Mouse (Mus musculus): ENCODE results near the gene Eno1. TPM values are rescaled to one million over a fixed set of nuclear protein-coding genes. Genes with fewer than 3 reads are reported as not detected.

The Eno1 gene
- polyA plus RNA-seq, 1 experiment from 2014 or later: 733 TPM

DNA sequence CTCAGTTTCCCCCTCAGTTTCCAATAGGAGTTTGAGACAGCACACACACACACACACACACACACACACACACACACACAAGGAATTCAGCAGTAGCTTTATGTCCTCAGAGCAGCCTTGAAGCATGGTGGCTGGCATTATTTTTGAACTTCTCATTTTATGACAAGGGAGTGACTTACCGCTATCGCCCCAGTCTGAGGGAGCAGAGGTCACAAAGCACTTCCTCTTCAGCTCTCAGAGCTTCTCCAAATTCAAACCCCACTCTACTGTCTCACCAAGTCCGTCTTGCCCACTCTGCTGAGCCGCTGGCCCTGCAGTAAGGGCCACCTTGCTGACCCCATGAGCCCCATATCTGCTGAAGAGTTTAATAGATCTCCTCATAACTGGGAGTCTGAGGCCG is 33.8 kb upstream of the Eno1 start:
- WGBS: 86% methylated on average over 5 of the region's 5 CpGs
- no peak for TF ChIP-seq CTCF (IDR thresholded peaks at IDR 0.05; ENCODE audit: low read depth)
- TF ChIP-seq EP300 (optimal IDR thresholded peaks at IDR 0.05): no peak
- no peaks in the 10 kb centered on the region for H3K27me3 ChIP-seq (ENCODE audit: control insufficient read depth, insufficient read depth, low read length)
- no peak overlapping the region for H3K27ac ChIP-seq (replicated peaks)
- no peak overlapping the region for H3K9ac ChIP-seq (ENCODE audit: low read length)
- H3K9me3 ChIP-seq (ENCODE audit: control insufficient read depth, low read length): no peaks in the 10 kb centered on the region
- ATAC-seq (ENCODE audit: low FRiP score, low TSS enrichment) (no peak), DNase-seq (ENCODE audit: low spot score) (no peak)
- H3K4me1 ChIP-seq (replicated peaks; ENCODE audit: control insufficient read depth, insufficient read depth): no peaks in the 10 kb centered on the region
- H3K4me3 ChIP-seq (ENCODE audit: low read depth, low read length): no peak overlapping the region
- no peaks in the 10 kb centered on the region for H3K36me3 ChIP-seq (ENCODE audit: control insufficient read depth, insufficient read depth, low read length)
- H3K4me2 ChIP-seq (replicated peaks; ENCODE audit: low read depth): no peak overlapping the region

DNA sequence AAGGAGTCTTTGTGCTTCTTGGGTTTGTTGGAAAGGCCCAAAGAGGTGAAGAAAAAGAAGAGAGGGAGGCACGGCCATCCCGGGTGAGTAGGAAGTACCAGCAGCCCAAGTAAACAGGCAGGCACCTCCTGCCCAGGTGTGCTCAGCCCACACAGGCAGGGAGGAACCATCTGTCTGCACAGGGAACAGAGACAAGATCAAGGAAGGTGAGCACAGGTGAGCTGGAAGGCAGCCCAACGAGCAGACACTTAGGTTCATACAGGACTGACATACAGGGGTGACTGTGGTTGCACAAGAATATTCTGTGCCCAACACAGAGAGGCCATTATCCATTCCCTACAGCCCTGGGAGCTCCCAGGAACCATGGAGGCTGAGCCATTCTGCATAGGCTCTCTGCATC is 31.6 kb upstream of the Eno1 start:
- Histone ChIP-seq H3K4me2 (replicated peaks; ENCODE audit: low read depth) (no peak overlapping the region), H3K4me3 (ENCODE audit: low read depth, low read length) (no peak overlapping the region), H3K36me3 (ENCODE audit: control insufficient read depth, insufficient read depth, low read length) (no peaks in the 10 kb centered on the region), H3K27me3 (ENCODE audit: control insufficient read depth, insufficient read depth, low read length) (no peaks in the 10 kb centered on the region), H3K9me3 (ENCODE audit: control insufficient read depth, low read length) (no peaks in the 10 kb centered on the region), H3K9ac (ENCODE audit: low read length) (no peak overlapping the region), H3K27ac (replicated peaks) (no peak overlapping the region), H3K4me1 (replicated peaks; ENCODE audit: control insufficient read depth, insufficient read depth) (no peaks in the 10 kb centered on the region)
- DNase-seq (ENCODE audit: low spot score) (no peak), ATAC-seq (ENCODE audit: low FRiP score, low TSS enrichment) (no peak)
- 60% methylated on average over 3 of the region's 3 CpGs for WGBS
- TF ChIP-seq EP300 (optimal IDR thresholded peaks at IDR 0.05) (no peak), CTCF (IDR thresholded peaks at IDR 0.05; ENCODE audit: low read depth) (no peak)

- Histone ChIP-seq H3K4me1 (replicated peaks; ENCODE audit: control insufficient read depth, insufficient read depth) (no peaks in the 10 kb centered on the region), H3K27ac (replicated peaks) (no peak overlapping the region), H3K4me3 (ENCODE audit: low read depth, low read length) (no peak overlapping the region), H3K9me3 (ENCODE audit: control insufficient read depth, low read length) (no peaks in the 10 kb centered on the region), H3K9ac (ENCODE audit: low read length) (no peak overlapping the region), H3K27me3 (ENCODE audit: control insufficient read depth, insufficient read depth, low read length) (no peaks in the 10 kb centered on the region), H3K4me2 (replicated peaks; ENCODE audit: low read depth) (no peak overlapping the region), H3K36me3 (ENCODE audit: control insufficient read depth, insufficient read depth, low read length) (no peaks in the 10 kb centered on the region)
- DNase-seq (ENCODE audit: low spot score): no peak
- TF ChIP-seq EP300 (optimal IDR thresholded peaks at IDR 0.05) (no peak), CTCF (IDR thresholded peaks at IDR 0.05; ENCODE audit: low read depth) (no peak)
- no peak for ATAC-seq (ENCODE audit: low FRiP score, low TSS enrichment)
- WGBS: 90% methylated on average over 5 of the region's 5 CpGs
Measured at GRCm38 (mm10) chr4:150209751-150210150, 26.8 kb upstream of the Eno1 start.

DNA sequence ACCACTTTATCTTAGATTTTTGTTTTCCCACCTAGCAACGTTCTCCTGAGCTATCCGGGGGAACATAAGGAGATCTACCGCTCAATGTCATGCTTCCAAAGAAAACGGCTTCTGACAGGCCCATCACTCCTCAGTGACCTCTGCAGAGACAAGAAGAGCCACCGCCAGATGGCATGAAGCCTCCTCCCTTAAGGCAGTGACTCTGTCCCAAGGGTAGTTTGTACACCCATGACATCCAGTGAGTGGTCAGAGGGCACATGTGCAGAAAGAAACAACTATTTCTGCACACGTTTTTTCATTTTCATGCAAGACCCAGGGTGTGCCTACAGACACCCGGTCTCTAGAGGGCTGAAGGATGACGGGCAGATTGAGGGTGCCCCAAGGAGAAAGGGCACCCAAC is 26.2 kb upstream of the Eno1 start:
- 92% methylated on average over 8 of the region's 8 CpGs for WGBS
- Histone ChIP-seq H3K36me3 (ENCODE audit: control insufficient read depth, insufficient read depth, low read length) (no peaks in the 10 kb centered on the region), H3K27me3 (ENCODE audit: control insufficient read depth, insufficient read depth, low read length) (no peaks in the 10 kb centered on the region)

GRCm38 (mm10) chr4:150211930-150212552 is 24.5 kb upstream of the Eno1 start:
- no peaks in the 10 kb centered on the region for H3K9me3 ChIP-seq (ENCODE audit: control insufficient read depth, low read length)
- TF ChIP-seq EP300 (optimal IDR thresholded peaks at IDR 0.05): no peak
- no peak for TF ChIP-seq CTCF (IDR thresholded peaks at IDR 0.05; ENCODE audit: low read depth)
- no peaks in the 10 kb centered on the region for H3K36me3 ChIP-seq (ENCODE audit: control insufficient read depth, insufficient read depth, low read length)
- WGBS: 46% methylated on average over 10 of the region's 10 CpGs
- ATAC-seq (ENCODE audit: low FRiP score, low TSS enrichment) (no peak), DNase-seq (ENCODE audit: low spot score) (no peak)
- H3K4me1 ChIP-seq (replicated peaks; ENCODE audit: control insufficient read depth, insufficient read depth): no peaks in the 10 kb centered on the region
- H3K27me3 ChIP-seq (ENCODE audit: control insufficient read depth, insufficient read depth, low read length): no peaks in the 10 kb centered on the region
- H3K4me3 ChIP-seq (ENCODE audit: low read depth, low read length): no peak overlapping the region
- no peak overlapping the region for H3K27ac ChIP-seq (replicated peaks)
- no peak overlapping the region for H3K9ac ChIP-seq (ENCODE audit: low read length)
- peak overlapping the region; percentile 45 for H3K4me2 ChIP-seq (replicated peaks; ENCODE audit: low read depth)

More for the DNA sequence above, 26.2 kb upstream of the Eno1 start:
- TF ChIP-seq CTCF (IDR thresholded peaks at IDR 0.05; ENCODE audit: low read depth): no peak
- no peak for TF ChIP-seq EP300 (optimal IDR thresholded peaks at IDR 0.05)
- H3K27ac ChIP-seq (replicated peaks): no peak overlapping the region
- DNase-seq (ENCODE audit: low spot score) (no peak), ATAC-seq (ENCODE audit: low FRiP score, low TSS enrichment) (no peak)
- no peaks in the 10 kb centered on the region for H3K4me1 ChIP-seq (replicated peaks; ENCODE audit: control insufficient read depth, insufficient read depth)
- no peak overlapping the region for H3K4me3 ChIP-seq (ENCODE audit: low read depth, low read length)
- H3K4me2 ChIP-seq (replicated peaks; ENCODE audit: low read depth): no peak overlapping the region
- no peaks in the 10 kb centered on the region for H3K9me3 ChIP-seq (ENCODE audit: control insufficient read depth, low read length)
- no peak overlapping the region for H3K9ac ChIP-seq (ENCODE audit: low read length)

- no peaks in the 10 kb centered on the region for H3K36me3 ChIP-seq (ENCODE audit: control insufficient read depth, insufficient read depth, low read length)
- H3K9ac ChIP-seq (ENCODE audit: low read length): no peak overlapping the region
- ATAC-seq (ENCODE audit: low FRiP score, low TSS enrichment) (peak; percentile 79), DNase-seq (ENCODE audit: low spot score) (peak; percentile 68)
- TF ChIP-seq CTCF (IDR thresholded peaks at IDR 0.05; ENCODE audit: low read depth) (no peak), EP300 (optimal IDR thresholded peaks at IDR 0.05) (no peak)
- H3K4me2 ChIP-seq (replicated peaks; ENCODE audit: low read depth): peak overlapping the region; percentile 45
- H3K4me3 ChIP-seq (ENCODE audit: low read depth, low read length): no peak overlapping the region
- H3K27ac ChIP-seq (replicated peaks): no peak overlapping the region
- H3K4me1 ChIP-seq (replicated peaks; ENCODE audit: control insufficient read depth, insufficient read depth): no peaks in the 10 kb centered on the region
- WGBS: under 1% methylated on average over 15 of the region's 15 CpGs
- no peaks in the 10 kb centered on the region for H3K9me3 ChIP-seq (ENCODE audit: control insufficient read depth, low read length)
- no peaks in the 10 kb centered on the region for H3K27me3 ChIP-seq (ENCODE audit: control insufficient read depth, insufficient read depth, low read length)
Measured at GRCm38 (mm10) chr4:150212553-150212971, 24.0 kb upstream of the Eno1 start.

Measured in stomach, postnatal 0 days (tissue).